7 mouse cellular contexts compared by ENCODE assay signal in the genomic region with DNA sequence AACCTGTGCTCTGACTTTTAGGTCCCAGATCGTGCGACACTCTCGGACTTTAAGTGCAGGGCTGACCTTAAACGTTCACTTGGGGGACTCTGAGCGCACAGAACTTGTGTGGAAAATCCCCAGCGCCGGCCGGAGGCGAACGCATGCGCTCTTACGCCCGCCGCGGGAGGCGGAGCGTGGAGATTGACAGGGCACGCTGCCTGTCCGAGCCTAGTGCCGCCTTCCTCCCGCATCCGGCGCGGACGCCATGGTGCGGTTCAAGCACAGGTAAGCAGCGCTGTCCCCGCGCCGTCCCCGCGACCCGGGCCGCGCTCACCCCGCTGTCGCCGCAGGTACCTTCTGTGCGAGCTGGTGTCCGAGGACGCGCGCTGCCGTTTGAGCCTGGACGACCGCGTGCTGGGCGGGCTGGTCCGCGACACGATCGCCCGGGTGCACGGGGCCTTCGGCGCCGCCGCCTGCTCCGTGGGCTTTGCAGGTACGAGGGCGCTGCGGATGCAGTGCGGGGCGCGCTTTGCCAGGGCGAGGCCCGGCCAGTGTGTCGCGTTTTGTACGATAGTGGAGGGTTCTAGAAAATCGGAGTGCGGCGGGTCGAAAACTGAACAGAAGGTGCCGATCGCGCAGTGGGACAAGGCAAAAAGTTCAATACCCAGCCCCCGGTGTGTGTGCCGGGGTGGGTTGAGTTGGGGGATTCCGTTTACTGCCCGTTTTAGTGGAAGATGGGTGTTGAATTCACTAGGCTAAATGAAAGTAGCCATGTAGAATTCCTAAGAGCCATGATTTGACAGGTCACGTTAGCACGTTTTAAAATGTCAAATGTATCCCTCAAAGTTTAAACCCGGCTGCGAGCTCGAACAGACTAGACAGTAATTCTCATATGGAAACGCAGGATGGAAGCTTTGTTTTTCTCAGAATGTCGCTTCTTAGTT. TPM values are rescaled to one million over a fixed set of nuclear protein-coding genes. Genes with fewer than 3 reads are reported as not detected.
A peak's percentile ranks its signal among the peaks of the same experiment; 100 is the strongest.
DNase-seq lines count a peak whose midpoint lies in the region; ATAC-seq lines count a peak whose summit lies in the region.

No protein-coding gene starts in this region.

- under 1% methylated on average over 88 of the region's 88 CpGs for WGBS in intestine, embryonic 16.5 days
- WGBS in midbrain, embryonic 11.5 days: under 1% methylated on average over 87 of the region's 88 CpGs

- peak; percentile 92 to 93 for DNase-seq in adrenal gland, adult 18-20 months (ENCODE audit: low spot score in 2 of 2)
- peak; percentile 96 for DNase-seq in embryo, embryonic 11 days
- DNase-seq in gastrocnemius, postnatal 36 days: peak; percentile 87 to 90
- peak; percentile 91 to 93 for DNase-seq in left cerebral cortex, postnatal 36 days (ENCODE audit: low spot score in 2 of 2)
- DNase-seq in midbrain, embryonic 11.5 days (ENCODE audit: low spot score, missing footprints): peak; percentile 99
- DNase-seq in skeletal muscle tissue, adult 2 months (ENCODE audit: low read depth, low spot score): peak; percentile 89

- peaks cover 12% of the 10 kb centered on the region for H3K4me1 ChIP-seq in intestine, embryonic 16.5 days (ENCODE audit: control insufficient read depth, insufficient read depth, low read length)
- peaks cover 15% of the 10 kb centered on the region for H3K4me1 ChIP-seq in midbrain, embryonic 11.5 days (ENCODE audit: control insufficient read depth, insufficient read depth, low read length)

- no peaks in the 10 kb centered on the region for H3K9me3 ChIP-seq in intestine, embryonic 16.5 days (ENCODE audit: control insufficient read depth, low read length)
- no peaks in the 10 kb centered on the region for H3K9me3 ChIP-seq in midbrain, embryonic 11.5 days (ENCODE audit: control insufficient read depth, low read length)

- ATAC-seq in intestine, embryonic 16.5 days: peak; percentile 89
- peak; percentile 81 for ATAC-seq in midbrain, embryonic 11.5 days (ENCODE audit: low FRiP score)

- H3K27ac ChIP-seq in intestine, embryonic 16.5 days (ENCODE audit: low read length): peak overlapping the region; percentile 45
- H3K27ac ChIP-seq in midbrain, embryonic 11.5 days (ENCODE audit: low read depth, low read length): no peak overlapping the region

- H3K27me3 ChIP-seq in intestine, embryonic 16.5 days (replicated peaks; ENCODE audit: control insufficient read depth, insufficient read depth, low read length): 0 out of 2 replicates have a peak, but pooled peaks cover 2% of the 10 kb centered on the region
- peaks cover 15% of the 10 kb centered on the region for H3K27me3 ChIP-seq in midbrain, embryonic 11.5 days (ENCODE audit: control insufficient read depth, insufficient read depth, low read length)

- H3K4me3 ChIP-seq in intestine, embryonic 16.5 days (ENCODE audit: low read length): peak overlapping the region; percentile 92
- peak overlapping the region; percentile 81 for H3K4me3 ChIP-seq in midbrain, embryonic 11.5 days (ENCODE audit: low read depth, low read length)

- intact Hi-C loops in gastrocnemius, postnatal 36 days (cut with DNase I): loop anchor here (5.0 to 10.0 kb wide), 3 partner anchors 34 to 263 kb away; a partner anchor contains a TSS
- intact Hi-C loops in left cerebral cortex, postnatal 36 days (cut with DNase I): loop anchor here (2.0 kb wide), 1 partner anchor 51 kb away; no protein-coding TSS in a partner anchor

- H3K36me3 ChIP-seq in intestine, embryonic 16.5 days (ENCODE audit: control insufficient read depth, insufficient read depth, low read length): peaks cover 18% of the 10 kb centered on the region
- H3K36me3 ChIP-seq in midbrain, embryonic 11.5 days (ENCODE audit: control insufficient read depth, insufficient read depth, low read length): peaks cover 20% of the 10 kb centered on the region

- peak overlapping the region; percentile 86 for H3K9ac ChIP-seq in intestine, embryonic 16.5 days (ENCODE audit: low read depth, low read length)
- peak overlapping the region; percentile 61 for H3K9ac ChIP-seq in midbrain, embryonic 11.5 days (ENCODE audit: low read length)

- H3K4me2 ChIP-seq in intestine, embryonic 16.5 days (ENCODE audit: low read depth, low read length): peak overlapping the region; percentile 80
- H3K4me2 ChIP-seq in midbrain, embryonic 11.5 days: peak overlapping the region; percentile 78

RNA-seq across cellular contexts. Expression of a gene that starts 2.4 kb away (rescaled TPM):
- 10 to 100 TPM; 71.6 to 84.6 TPM for total RNA-seq in adrenal gland, adult 18-20 months (2021)
- 10 to 100 TPM; 27.9 to 28.2 TPM for total RNA-seq in gastrocnemius, postnatal 36 days (2021)
- polyA plus RNA-seq in intestine, embryonic 16.5 days (2015; fragmentation: Nextera tagmentation; extraction: Ambion mirVana): 124 and 141 TPM in 2 replicates
- 100 to 1,000 TPM; 100 to 103 TPM for total RNA-seq in left cerebral cortex, postnatal 36 days (2021)
- 91.0 and 98.7 TPM in 2 replicates for polyA plus RNA-seq in midbrain, embryonic 11.5 days (2014; fragmentation: Nextera tagmentation; extraction: Ambion mirVana)

RNA-seq across cellular contexts. Expression of a gene that starts 34.6 kb away (rescaled TPM):
- 100 to 1,000 TPM; 224 to 268 TPM for total RNA-seq in adrenal gland, adult 18-20 months (2021)
- 100 to 1,000 TPM; 243 to 279 TPM for total RNA-seq in gastrocnemius, postnatal 36 days (2021)
- polyA plus RNA-seq in intestine, embryonic 16.5 days (2015; fragmentation: Nextera tagmentation; extraction: Ambion mirVana): 90.4 and 92.6 TPM in 2 replicates
- total RNA-seq in left cerebral cortex, postnatal 36 days (2021): 100 to 1,000 TPM; 247 to 258 TPM
- 84.6 and 85.0 TPM in 2 replicates for polyA plus RNA-seq in midbrain, embryonic 11.5 days (2014; fragmentation: Nextera tagmentation; extraction: Ambion mirVana)

RNA-seq across cellular contexts. Expression of a gene that starts 41.4 kb away (rescaled TPM):
- 10 to 100 TPM; 58.6 to 75.8 TPM for total RNA-seq in adrenal gland, adult 18-20 months (2021)
- 10 to 100 TPM; 86.7 to 87.0 TPM for total RNA-seq in gastrocnemius, postnatal 36 days (2021)
- 64.2 and 72.9 TPM in 2 replicates for polyA plus RNA-seq in intestine, embryonic 16.5 days (2015; fragmentation: Nextera tagmentation; extraction: Ambion mirVana)
- total RNA-seq in left cerebral cortex, postnatal 36 days (2021): 10 to 100 TPM; 38.1 to 40.1 TPM
- polyA plus RNA-seq in midbrain, embryonic 11.5 days (2014; fragmentation: Nextera tagmentation; extraction: Ambion mirVana): 58.6 and 59.1 TPM in 2 replicates

RNA-seq across cellular contexts. Expression of a gene that starts 43.9 kb away (rescaled TPM):
- total RNA-seq in adrenal gland, adult 18-20 months (2021): 10 to 100 TPM; 28.4 to 34.3 TPM
- total RNA-seq in gastrocnemius, postnatal 36 days (2021): 1 to 10 TPM; 1.3 to 1.4 TPM
- 0.80 and 1.2 TPM in 2 replicates for polyA plus RNA-seq in intestine, embryonic 16.5 days (2015; fragmentation: Nextera tagmentation; extraction: Ambion mirVana)
- total RNA-seq in left cerebral cortex, postnatal 36 days (2021): 100 to 1,000 TPM; 309 to 312 TPM
- polyA plus RNA-seq in midbrain, embryonic 11.5 days (2014; fragmentation: Nextera tagmentation; extraction: Ambion mirVana): 1.1 and 2.3 TPM in 2 replicates
